Comparison of ENCODE assay signal across 9 mouse cellular contexts in genomic region chr2:166324439-166324838, GRCm38 (mm10).
DNase-seq lines count a peak whose midpoint lies in the region; ATAC-seq lines count a peak whose summit lies in the region.
"Had no signal": no experiment of that assay in that cellular context is flagged by ENCODE, and none has a peak within 500 bp of the region (broad histone marks: within the 10 kb centered on the region; RNA-seq: fewer than 3 reads in every experiment).

No protein-coding gene starts in this region.

- ATAC-seq in forebrain, embryonic 11.5 days (replicated peaks; ENCODE audit: low FRiP score) = no peak
- no peak for ATAC-seq in erythroblast, adult 5-6 weeks (replicated peaks; ENCODE audit: low FRiP score, poor library complexity, severe bottlenecking)

- no peak overlapping the region for H3K9ac ChIP-seq in forebrain, embryonic 11.5 days (ENCODE audit: low read length)
- H3K9ac ChIP-seq: liver, embryonic 13.5 days had no signal

- H3K27me3 ChIP-seq in forebrain, embryonic 10.5 days (ENCODE audit: poor library complexity, severe bottlenecking) = peaks cover 63% of the 10 kb centered on the region
- no peaks in the 10 kb centered on the region; the same call in 1 of the 2 replicates for H3K27me3 ChIP-seq in forebrain, embryonic 11.5 days (ENCODE audit: control insufficient read depth, insufficient read depth, low read length)
- H3K27me3 ChIP-seq: liver, embryonic 13.5 days had no signal

- 74% methylated on average over 10 of the region's 10 CpGs for WGBS in forebrain, embryonic 10.5 days
- 58% methylated on average over 10 of the region's 10 CpGs for WGBS in forebrain, embryonic 11.5 days

- H3K4me3 ChIP-seq in forebrain, embryonic 10.5 days = no peak overlapping the region
- H3K4me3 ChIP-seq in forebrain, embryonic 11.5 days (ENCODE audit: low read depth, low read length) = no peak overlapping the region
- H3K4me3 ChIP-seq: liver, embryonic 13.5 days had no signal

- H3K4me1 ChIP-seq in forebrain, embryonic 10.5 days = peaks cover 29% of the 10 kb centered on the region
- H3K4me1 ChIP-seq in forebrain, embryonic 11.5 days (replicated peaks; ENCODE audit: control insufficient read depth, insufficient read depth, low read length) = peaks cover 4% of the 10 kb centered on the region; the same call in 1 of the 2 replicates
- H3K4me1 ChIP-seq: liver, embryonic 13.5 days had no signal

- DNase-seq in forebrain, embryonic 10.5 days (ENCODE audit: extremely low spot score, low spot score) = no peak
- no peak for DNase-seq in forebrain, embryonic 11.5 days (ENCODE audit: low spot score)
- DNase-seq in Muller cell, postnatal 12 days (ENCODE audit: inconsistent ontology term) = peak; percentile 92
- DNase-seq in heart, postnatal 4 days = peak; percentile 79
- peak; percentile 81 to 88 for DNase-seq in kidney, postnatal 4 days
- DNase-seq in retina, postnatal 1 day = peak; percentile 94
- DNase-seq in thymus, adult 18-20 months = no peak
- DNase-seq: liver, embryonic 13.5 days had no signal

- no peaks in the 10 kb centered on the region for H3K36me3 ChIP-seq in forebrain, embryonic 10.5 days (replicated peaks)
- H3K36me3 ChIP-seq in forebrain, embryonic 11.5 days (ENCODE audit: control insufficient read depth, insufficient read depth, low read length) = no peaks in the 10 kb centered on the region
- H3K36me3 ChIP-seq: liver, embryonic 13.5 days had no signal

- H3K9me3 ChIP-seq in forebrain, embryonic 10.5 days = no peaks in the 10 kb centered on the region
- no peaks in the 10 kb centered on the region for H3K9me3 ChIP-seq in forebrain, embryonic 11.5 days (ENCODE audit: control insufficient read depth, low read length)
- H3K9me3 ChIP-seq: liver, embryonic 13.5 days had no signal

- H3K4me2 ChIP-seq in forebrain, embryonic 11.5 days (ENCODE audit: low read depth, low read length, severe bottlenecking) = no peak overlapping the region
- H3K4me2 ChIP-seq: liver, embryonic 13.5 days had no signal

- peak overlapping the region; percentile 25 for H3K27ac ChIP-seq in forebrain, embryonic 10.5 days
- no peak overlapping the region for H3K27ac ChIP-seq in forebrain, embryonic 11.5 days (ENCODE audit: low read depth, low read length)
- H3K27ac ChIP-seq: liver, embryonic 13.5 days had no signal

Comparison
In these comparisons a context has a peak if more than half of its experiments do, and no peak if none do; other contexts are left out.
1. DNase-seq: peak in Muller cell, postnatal 12 days (single experiment), heart, postnatal 4 days (single experiment), kidney, postnatal 4 days (2 of 2) and retina, postnatal 1 day (single experiment); none in forebrain, embryonic 10.5 days (single experiment), forebrain, embryonic 11.5 days (single experiment) and thymus, adult 18-20 months (0 of 2).